Mouse (Mus musculus) heart, adult 2 months (tissue): ENCODE measurements around the gene Gm20388.
A peak's percentile ranks its signal among the peaks of the same experiment; 100 is the strongest.

Experiments
- CTCF ChIP-seq: fragments of 200-600 bp; IDR thresholded peaks from 2 replicates; pipeline ENCODE4 v1.8.1; 2022; ENCODE audit warnings: antibody characterized with exemption, mild to moderate bottlenecking, moderate library complexity
- EP300 ChIP-seq: fragments of 200-500 bp; IDR thresholded peaks from 2 replicates; pipeline ENCODE4 v1.6.1; 2011; ENCODE audit warnings: low read depth, low read length, control low read depth; ENCODE audit not compliant: insufficient read depth
- POLR2A ChIP-seq: fragments of 200-500 bp; IDR thresholded peaks from 2 replicates; pipeline ENCODE4 v1.6.1; 2011; ENCODE audit warnings: mild to moderate bottlenecking, low read depth, low read length, control low read depth; ENCODE audit not compliant: insufficient read depth

- TF ChIP-seq EP300, result peak; percentile 98
- no peak for TF ChIP-seq CTCF
- peak; percentile 52 for TF ChIP-seq POLR2A
These were observed 2801.3 kb downstream of the Gm20388 start for GRCm38 (mm10) chr8:122711891-122712365.
